Mouse (Mus musculus): ENCODE measurements around the gene Haus4. TPM values are rescaled to one million over a fixed set of nuclear protein-coding genes. Genes with fewer than 3 reads are reported as not detected.

Gene Haus4
- polyA plus RNA-seq, 1 experiment = 47.2 TPM

- TF ChIP-seq CTCF (IDR thresholded peaks at IDR 0.05; ENCODE audit: borderline replicate concordance, control insufficient read depth, extremely low read depth, insufficient read depth, low read length, poor library complexity) (no peak), POLR2A (IDR thresholded peaks at IDR 0.05; ENCODE audit: control insufficient read depth, extremely low read depth, insufficient read depth, low read length, poor library complexity) (no peak)
- DNase-seq = no peak
- H3K27ac ChIP-seq (ENCODE audit: control insufficient read depth, insufficient read depth, low read length) = no peak overlapping the region
- H3K27me3 ChIP-seq (ENCODE audit: control insufficient read depth, insufficient read depth, low read length) = peaks cover 21% of the 10 kb centered on the region
- H3K4me3 ChIP-seq (ENCODE audit: control insufficient read depth, insufficient read depth, low read length) = no peak overlapping the region
- H3K36me3 ChIP-seq (ENCODE audit: control insufficient read depth, insufficient read depth, low read length) = no peaks in the 10 kb centered on the region
- WGBS = 53% methylated on average over 7 of the region's 7 CpGs
- H3K4me1 ChIP-seq (replicated peaks; ENCODE audit: control insufficient read depth, insufficient read depth, low read length) = peaks cover 24% of the 10 kb centered on the region
Measured at GRCm38 (mm10) chr14:54579638-54580037, 25.2 kb upstream of the Haus4 start.

- no peak overlapping the region for H3K27ac ChIP-seq (ENCODE audit: control insufficient read depth, insufficient read depth, low read length)
- no peaks in the 10 kb centered on the region for H3K36me3 ChIP-seq (ENCODE audit: control insufficient read depth, insufficient read depth, low read length)
- no peak for TF ChIP-seq POLR2A (IDR thresholded peaks at IDR 0.05; ENCODE audit: control insufficient read depth, extremely low read depth, insufficient read depth, low read length, poor library complexity)
- no peak for TF ChIP-seq CTCF (IDR thresholded peaks at IDR 0.05; ENCODE audit: borderline replicate concordance, control insufficient read depth, extremely low read depth, insufficient read depth, low read length, poor library complexity)
- peak overlapping the region; percentile 12 for H3K4me3 ChIP-seq (ENCODE audit: control insufficient read depth, insufficient read depth, low read length)
- 2% methylated on average over 10 of the region's 10 CpGs for WGBS
- H3K4me1 ChIP-seq (replicated peaks; ENCODE audit: control insufficient read depth, insufficient read depth, low read length) = peaks cover 24% of the 10 kb centered on the region
- peak; percentile 61 for DNase-seq
- peaks cover 21% of the 10 kb centered on the region for H3K27me3 ChIP-seq (ENCODE audit: control insufficient read depth, insufficient read depth, low read length)
Measured at GRCm38 (mm10) chr14:54578063-54578462, 23.6 kb upstream of the Haus4 start.

- peaks cover 24% of the 10 kb centered on the region for H3K4me1 ChIP-seq (replicated peaks; ENCODE audit: control insufficient read depth, insufficient read depth, low read length)
- TF ChIP-seq CTCF (IDR thresholded peaks at IDR 0.05; ENCODE audit: borderline replicate concordance, control insufficient read depth, extremely low read depth, insufficient read depth, low read length, poor library complexity) (no peak), POLR2A (IDR thresholded peaks at IDR 0.05; ENCODE audit: control insufficient read depth, extremely low read depth, insufficient read depth, low read length, poor library complexity) (0 out of 2 replicates have a peak, but pooled peaks have one; percentile 32)
- H3K27me3 ChIP-seq (ENCODE audit: control insufficient read depth, insufficient read depth, low read length) = peaks cover 21% of the 10 kb centered on the region
- H3K27ac ChIP-seq (ENCODE audit: control insufficient read depth, insufficient read depth, low read length) = no peak within 1 kb of the TSS
- H3K4me3 ChIP-seq (ENCODE audit: control insufficient read depth, insufficient read depth, low read length) = peak within 1 kb of the TSS; percentile 45
- DNase-seq = peak; percentile 42
- no peaks in the 10 kb centered on the region for H3K36me3 ChIP-seq (ENCODE audit: control insufficient read depth, insufficient read depth, low read length)
- WGBS = 1% methylated on average over 66 of the region's 66 CpGs
Measured at GRCm38 (mm10) chr14:54577089-54577982, 22.9 kb upstream of the Haus4 start, which contains the start of gene Ajuba. Gene Ajuba, minus strand, starts transcription at chr14:54577558.

- no peak for DNase-seq
- 8% methylated on average over 84 of the region's 84 CpGs for WGBS
Measured at GRCm38 (mm10) chr14:54576241-54577088, 22.0 kb upstream of the Haus4 start.

GRCm38 (mm10) chr14:54575631-54576030, 21.2 kb upstream of the Haus4 start:
- 10% methylated on average over 39 of the region's 39 CpGs for WGBS
- H3K4me3 ChIP-seq (ENCODE audit: control insufficient read depth, insufficient read depth, low read length) = peak overlapping the region; percentile 45

More at GRCm38 (mm10) chr14:54576241-54577088, 22.0 kb upstream of the Haus4 start:
- no peak for TF ChIP-seq CTCF (IDR thresholded peaks at IDR 0.05; ENCODE audit: borderline replicate concordance, control insufficient read depth, extremely low read depth, insufficient read depth, low read length, poor library complexity)
- no peak for TF ChIP-seq POLR2A (IDR thresholded peaks at IDR 0.05; ENCODE audit: control insufficient read depth, extremely low read depth, insufficient read depth, low read length, poor library complexity)
- Histone ChIP-seq H3K27me3 (ENCODE audit: control insufficient read depth, insufficient read depth, low read length) (peaks cover 21% of the 10 kb centered on the region), H3K4me1 (replicated peaks; ENCODE audit: control insufficient read depth, insufficient read depth, low read length) (peaks cover 24% of the 10 kb centered on the region), H3K27ac (ENCODE audit: control insufficient read depth, insufficient read depth, low read length) (no peak overlapping the region), H3K36me3 (ENCODE audit: control insufficient read depth, insufficient read depth, low read length) (no peaks in the 10 kb centered on the region), H3K4me3 (ENCODE audit: control insufficient read depth, insufficient read depth, low read length) (peak overlapping the region; percentile 45)

GRCm38 (mm10) chr14:54575031-54575430, 20.6 kb upstream of the Haus4 start:
- no peak overlapping the region for H3K27ac ChIP-seq (ENCODE audit: control insufficient read depth, insufficient read depth, low read length)
- H3K4me1 ChIP-seq (replicated peaks; ENCODE audit: control insufficient read depth, insufficient read depth, low read length) = peaks cover 24% of the 10 kb centered on the region
- no peaks in the 10 kb centered on the region for H3K36me3 ChIP-seq (ENCODE audit: control insufficient read depth, insufficient read depth, low read length)
- no peak for DNase-seq
- TF ChIP-seq CTCF (IDR thresholded peaks at IDR 0.05; ENCODE audit: borderline replicate concordance, control insufficient read depth, extremely low read depth, insufficient read depth, low read length, poor library complexity) (no peak), POLR2A (IDR thresholded peaks at IDR 0.05; ENCODE audit: control insufficient read depth, extremely low read depth, insufficient read depth, low read length, poor library complexity) (no peak)
- no peak overlapping the region for H3K4me3 ChIP-seq (ENCODE audit: control insufficient read depth, insufficient read depth, low read length)
- peaks cover 21% of the 10 kb centered on the region for H3K27me3 ChIP-seq (ENCODE audit: control insufficient read depth, insufficient read depth, low read length)
- 49% methylated on average over 8 of the region's 8 CpGs for WGBS

More at GRCm38 (mm10) chr14:54575631-54576030, 21.2 kb upstream of the Haus4 start:
- Histone ChIP-seq H3K27ac (ENCODE audit: control insufficient read depth, insufficient read depth, low read length) (peak overlapping the region; percentile 23; the same call in 1 of the 2 replicates), H3K27me3 (ENCODE audit: control insufficient read depth, insufficient read depth, low read length) (peaks cover 21% of the 10 kb centered on the region), H3K4me1 (replicated peaks; ENCODE audit: control insufficient read depth, insufficient read depth, low read length) (peaks cover 24% of the 10 kb centered on the region), H3K36me3 (ENCODE audit: control insufficient read depth, insufficient read depth, low read length) (no peaks in the 10 kb centered on the region)
- TF ChIP-seq POLR2A (IDR thresholded peaks at IDR 0.05; ENCODE audit: control insufficient read depth, extremely low read depth, insufficient read depth, low read length, poor library complexity) = no peak
- DNase-seq = no peak
